29 mouse cellular contexts compared by ENCODE assay signal in genomic region chr14:94309317-94309716, GRCm38 (mm10).
A peak's percentile ranks its signal among the peaks of the same experiment; 100 is the strongest.
DNase-seq lines count a peak whose midpoint lies in the region; ATAC-seq and TF ChIP-seq lines count a peak whose summit lies in the region.
"Had no signal": no experiment of that assay in that cellular context is flagged by ENCODE, and none has a peak within 500 bp of the region (broad histone marks: within the 10 kb centered on the region; RNA-seq: fewer than 3 reads in every experiment).

No protein-coding gene starts in this region.

- WGBS in forebrain, embryonic 14.5 days, result 64% methylated on average over 6 of the region's 6 CpGs
- WGBS in forebrain, embryonic 13.5 days, result 66% methylated on average over 6 of the region's 6 CpGs
- 68% methylated on average over 6 of the region's 6 CpGs for WGBS in midbrain, embryonic 14.5 days
- WGBS in midbrain, embryonic 16.5 days, result 63% methylated on average over 6 of the region's 6 CpGs

- peak; percentile 11 for DNase-seq in forebrain, embryonic 14.5 days (ENCODE audit: low spot score)
- DNase-seq in frontal cortex, postnatal 14 days (ENCODE audit: low spot score in 2 of 2), result no peak
- DNase-seq in midbrain, embryonic 14.5 days, result peak; percentile 13
- DNase-seq in brain, embryonic 14.5 days (ENCODE audit: low read depth), result peak; percentile 45
- DNase-seq: adrenal gland, postnatal 10 days; adrenal gland, postnatal 36 days; B cell, adult 2 months; cerebellum, adult 11-12 months; cerebellum, adult 8-10 months; cerebellum, postnatal 14 days; gastrocnemius, postnatal 10 days; gastrocnemius, postnatal 36 days; heart, adult 2 months; heart, postnatal 14 days; heart, postnatal 4 days; kidney, adult 11 months had no signal

- no peak overlapping the region for H3K4me3 ChIP-seq in forebrain, embryonic 14.5 days (ENCODE audit: low read depth, low read length)
- H3K4me3 ChIP-seq in forebrain, embryonic 13.5 days, result no peak overlapping the region
- H3K4me3 ChIP-seq in midbrain, embryonic 14.5 days (replicated peaks; ENCODE audit: low read depth, low read length), result no peak overlapping the region
- no peak overlapping the region for H3K4me3 ChIP-seq in midbrain, embryonic 16.5 days (ENCODE audit: low read depth, low read length)
- H3K4me3 ChIP-seq: embryonic facial prominence, embryonic 12.5 days; embryonic facial prominence, embryonic 15.5 days; forebrain, embryonic 15.5 days; heart, adult 2 months; heart, embryonic 10.5 days; heart, embryonic 13.5 days; intestine, embryonic 15.5 days had no signal

- H3K9ac ChIP-seq in forebrain, embryonic 14.5 days (ENCODE audit: low read length), result no peak overlapping the region
- H3K9ac ChIP-seq in forebrain, embryonic 13.5 days, result no peak overlapping the region
- no peak overlapping the region for H3K9ac ChIP-seq in midbrain, embryonic 14.5 days (replicated peaks; ENCODE audit: low read length)
- no peak overlapping the region for H3K9ac ChIP-seq in midbrain, embryonic 16.5 days (ENCODE audit: low read depth, low read length)
- H3K9ac ChIP-seq: embryonic facial prominence, embryonic 12.5 days; embryonic facial prominence, embryonic 15.5 days; forebrain, embryonic 15.5 days; heart, embryonic 13.5 days; hindbrain, embryonic 14.5 days; intestine, embryonic 15.5 days had no signal

- no peak for TF ChIP-seq CTCF in brain, embryonic 14.5 days (IDR thresholded peaks at IDR 0.05; ENCODE audit: borderline replicate concordance, extremely low read depth, insufficient read depth, insufficient read length)

- no peaks in the 10 kb centered on the region for H3K27me3 ChIP-seq in forebrain, embryonic 14.5 days (replicated peaks; ENCODE audit: control insufficient read depth, insufficient read depth, low read length)
- no peaks in the 10 kb centered on the region for H3K27me3 ChIP-seq in forebrain, embryonic 13.5 days
- no peaks in the 10 kb centered on the region for H3K27me3 ChIP-seq in midbrain, embryonic 14.5 days (ENCODE audit: control insufficient read depth, insufficient read depth, low read length)
- H3K27me3 ChIP-seq in midbrain, embryonic 16.5 days (ENCODE audit: control insufficient read depth, insufficient read depth, low read depth, low read length), result no peaks in the 10 kb centered on the region
- H3K27me3 ChIP-seq: CH12.LX; embryonic facial prominence, embryonic 12.5 days; embryonic facial prominence, embryonic 15.5 days; forebrain, embryonic 15.5 days; heart, embryonic 13.5 days; intestine, embryonic 15.5 days; Patski had no signal

- TF ChIP-seq POLR2A in brain, embryonic 14.5 days (IDR thresholded peaks at IDR 0.05; ENCODE audit: borderline replicate concordance, extremely low read depth, insufficient read depth, insufficient read length, poor library complexity, severe bottlenecking), result no peak

- no peaks in the 10 kb centered on the region for H3K4me1 ChIP-seq in forebrain, embryonic 14.5 days (ENCODE audit: control insufficient read depth, insufficient read depth, low read length)
- no peaks in the 10 kb centered on the region for H3K4me1 ChIP-seq in forebrain, embryonic 13.5 days
- no peaks in the 10 kb centered on the region for H3K4me1 ChIP-seq in midbrain, embryonic 14.5 days (ENCODE audit: control insufficient read depth, insufficient read depth, low read length)
- H3K4me1 ChIP-seq in midbrain, embryonic 16.5 days (ENCODE audit: control insufficient read depth, insufficient read depth, low read length), result no peaks in the 10 kb centered on the region
- H3K4me1 ChIP-seq: embryonic facial prominence, embryonic 12.5 days; embryonic facial prominence, embryonic 15.5 days; forebrain, embryonic 15.5 days; heart, embryonic 10.5 days; heart, embryonic 13.5 days; intestine, embryonic 15.5 days had no signal

- H3K4me2 ChIP-seq in forebrain, embryonic 14.5 days (ENCODE audit: low read length), result no peak overlapping the region
- H3K4me2 ChIP-seq in forebrain, embryonic 13.5 days, result no peak overlapping the region
- H3K4me2 ChIP-seq in midbrain, embryonic 14.5 days (ENCODE audit: low read length), result no peak overlapping the region
- H3K4me2 ChIP-seq in midbrain, embryonic 16.5 days (ENCODE audit: low read length), result no peak overlapping the region
- H3K4me2 ChIP-seq: embryonic facial prominence, embryonic 12.5 days; embryonic facial prominence, embryonic 15.5 days; forebrain, embryonic 15.5 days; heart, embryonic 13.5 days; hindbrain, embryonic 14.5 days; intestine, embryonic 15.5 days had no signal

- H3K27ac ChIP-seq in forebrain, embryonic 14.5 days (ENCODE audit: low read depth, low read length), result no peak overlapping the region
- no peak overlapping the region for H3K27ac ChIP-seq in forebrain, embryonic 13.5 days
- H3K27ac ChIP-seq in midbrain, embryonic 14.5 days (replicated peaks; ENCODE audit: low read depth, low read length), result no peak overlapping the region
- H3K27ac ChIP-seq in midbrain, embryonic 16.5 days (ENCODE audit: low read length), result no peak overlapping the region
- H3K27ac ChIP-seq: embryonic facial prominence, embryonic 12.5 days; embryonic facial prominence, embryonic 15.5 days; forebrain, embryonic 15.5 days; heart, adult 2 months; heart, embryonic 10.5 days; heart, embryonic 13.5 days; hindbrain, embryonic 14.5 days; intestine, embryonic 15.5 days had no signal

- no peak for ATAC-seq in forebrain, embryonic 14.5 days
- no peak for ATAC-seq in forebrain, embryonic 13.5 days
- ATAC-seq in frontal cortex, adult (ENCODE audit: low TSS enrichment), result 0 out of 2 replicates have a peak, but pooled peaks have one; percentile 38
- no peak for ATAC-seq in midbrain, embryonic 14.5 days (ENCODE audit: low FRiP score, low TSS enrichment)
- ATAC-seq in midbrain, embryonic 16.5 days, result no peak
- ATAC-seq: forebrain, embryonic 15.5 days; intestine, embryonic 15.5 days; Patski had no signal

- no peaks in the 10 kb centered on the region for H3K36me3 ChIP-seq in forebrain, embryonic 14.5 days (ENCODE audit: control insufficient read depth, insufficient read depth, low read length)
- no peaks in the 10 kb centered on the region for H3K36me3 ChIP-seq in forebrain, embryonic 13.5 days (ENCODE audit: poor library complexity, severe bottlenecking)
- H3K36me3 ChIP-seq in midbrain, embryonic 14.5 days (ENCODE audit: control insufficient read depth, insufficient read depth, low read length), result no peaks in the 10 kb centered on the region
- H3K36me3 ChIP-seq in midbrain, embryonic 16.5 days (ENCODE audit: control insufficient read depth, insufficient read depth, low read length), result no peaks in the 10 kb centered on the region
- H3K36me3 ChIP-seq: embryonic facial prominence, embryonic 12.5 days; embryonic facial prominence, embryonic 15.5 days; forebrain, embryonic 15.5 days; G1E; heart, embryonic 10.5 days; heart, embryonic 13.5 days; intestine, embryonic 15.5 days had no signal

- no peaks in the 10 kb centered on the region for H3K9me3 ChIP-seq in forebrain, embryonic 14.5 days (replicated peaks; ENCODE audit: control insufficient read depth, low read length)
- H3K9me3 ChIP-seq in forebrain, embryonic 13.5 days (replicated peaks), result no peaks in the 10 kb centered on the region
- no peaks in the 10 kb centered on the region for H3K9me3 ChIP-seq in midbrain, embryonic 14.5 days (ENCODE audit: control insufficient read depth, low read length)
- H3K9me3 ChIP-seq in midbrain, embryonic 16.5 days (replicated peaks; ENCODE audit: control insufficient read depth, low read length, poor library complexity, severe bottlenecking), result no peaks in the 10 kb centered on the region
- H3K9me3 ChIP-seq: embryonic facial prominence, embryonic 12.5 days; embryonic facial prominence, embryonic 15.5 days; forebrain, embryonic 15.5 days; heart, embryonic 10.5 days; heart, embryonic 13.5 days; intestine, embryonic 15.5 days had no signal

Comparison
In these comparisons a context has a peak if more than half of its experiments do, and no peak if none do; other contexts are left out.
1. DNase-seq: peak in forebrain, embryonic 14.5 days (single experiment), midbrain, embryonic 14.5 days (single experiment) and brain, embryonic 14.5 days (single experiment); none in frontal cortex, postnatal 14 days (0 of 2).